Mouse (Mus musculus): ENCODE results near the gene Arfgef2. TPM values are rescaled to one million over a fixed set of nuclear protein-coding genes. Genes with fewer than 3 reads are reported as not detected.

Arfgef2 gene
- polyA plus RNA-seq, 1 experiment from 2014 or later: 4.4 TPM

- Histone ChIP-seq H3K4me1 (peaks cover 11% of the 10 kb centered on the region), H3K9me3 (replicated peaks) (no peaks in the 10 kb centered on the region), H3K9ac (no peak overlapping the region), H3K27me3 (no peaks in the 10 kb centered on the region), H3K4me2 (no peak overlapping the region), H3K27ac (no peak overlapping the region), H3K36me3 (no peaks in the 10 kb centered on the region), H3K4me3 (replicated peaks) (no peak overlapping the region)
- 83% methylated on average over 10 of the region's 10 CpGs for WGBS
- no peak for ATAC-seq (replicated peaks; ENCODE audit: low FRiP score)
Observed at GRCm38 (mm10) chr2:166810821-166811220, 5.4 kb downstream of the Arfgef2 start.

GRCm38 (mm10) chr2:166818463-166819143 is 13.2 kb downstream of the Arfgef2 start:
- H3K9me3 ChIP-seq (replicated peaks): peaks cover 5% of the 10 kb centered on the region; the same call in 1 of the 2 replicates
- 92% methylated on average over 9 of the region's 9 CpGs for WGBS
- no peak for ATAC-seq (replicated peaks; ENCODE audit: low FRiP score)

GRCm38 (mm10) chr2:166819849-166820248 is 14.5 kb downstream of the Arfgef2 start:
- H3K36me3 ChIP-seq: 0 out of 2 replicates have a peak, but pooled peaks cover 5% of the 10 kb centered on the region
- H3K9ac ChIP-seq: no peak overlapping the region
- no peak overlapping the region for H3K4me3 ChIP-seq (replicated peaks)
- ATAC-seq (replicated peaks; ENCODE audit: low FRiP score): no peak
- 81% methylated on average over 8 of the region's 8 CpGs for WGBS
- no peak overlapping the region for H3K27ac ChIP-seq
- peaks cover 5% of the 10 kb centered on the region; the same call in 1 of the 2 replicates for H3K9me3 ChIP-seq (replicated peaks)
- H3K4me1 ChIP-seq: peaks cover 20% of the 10 kb centered on the region
- H3K4me2 ChIP-seq: no peak overlapping the region
- no peaks in the 10 kb centered on the region for H3K27me3 ChIP-seq

More at GRCm38 (mm10) chr2:166818463-166819143, 13.2 kb downstream of the Arfgef2 start:
- Histone ChIP-seq H3K27me3 (no peaks in the 10 kb centered on the region), H3K4me2 (no peak overlapping the region), H3K27ac (no peak overlapping the region), H3K9ac (no peak overlapping the region), H3K4me3 (replicated peaks) (no peak overlapping the region), H3K36me3 (0 out of 2 replicates have a peak, but pooled peaks cover 5% of the 10 kb centered on the region), H3K4me1 (peaks cover 20% of the 10 kb centered on the region)

- 0 out of 2 replicates have a peak, but pooled peaks cover 5% of the 10 kb centered on the region for H3K36me3 ChIP-seq
- H3K4me3 ChIP-seq (replicated peaks): no peak overlapping the region
- peaks cover 5% of the 10 kb centered on the region; the same call in 1 of the 2 replicates for H3K9me3 ChIP-seq (replicated peaks)
- H3K27me3 ChIP-seq: no peaks in the 10 kb centered on the region
- no peak overlapping the region for H3K4me2 ChIP-seq
- H3K27ac ChIP-seq: no peak overlapping the region
- H3K4me1 ChIP-seq: peaks cover 20% of the 10 kb centered on the region
- 40% methylated on average over 2 of the region's 2 CpGs for WGBS
- ATAC-seq (replicated peaks; ENCODE audit: low FRiP score): no peak
- H3K9ac ChIP-seq: no peak overlapping the region
Observed at GRCm38 (mm10) chr2:166820844-166821243, 15.5 kb downstream of the Arfgef2 start.

- H3K27ac ChIP-seq: no peak overlapping the region
- 0 out of 2 replicates have a peak, but pooled peaks cover 5% of the 10 kb centered on the region for H3K36me3 ChIP-seq
- H3K27me3 ChIP-seq: no peaks in the 10 kb centered on the region
- H3K4me2 ChIP-seq: no peak overlapping the region
- ATAC-seq (replicated peaks; ENCODE audit: low FRiP score): no peak
- no peak overlapping the region for H3K4me3 ChIP-seq (replicated peaks)
- no peak overlapping the region for H3K9ac ChIP-seq
- 53% methylated on average over 3 of the region's 3 CpGs for WGBS
- H3K4me1 ChIP-seq: peaks cover 20% of the 10 kb centered on the region
- peaks cover 5% of the 10 kb centered on the region; the same call in 1 of the 2 replicates for H3K9me3 ChIP-seq (replicated peaks)
Observed at GRCm38 (mm10) chr2:166821406-166821805, 16.0 kb downstream of the Arfgef2 start.

GRCm38 (mm10) chr2:166822119-166822826 is 16.9 kb downstream of the Arfgef2 start:
- H3K27ac ChIP-seq: no peak overlapping the region
- H3K4me2 ChIP-seq: no peak overlapping the region
- peaks cover 20% of the 10 kb centered on the region for H3K4me1 ChIP-seq
- peaks cover 4% of the 10 kb centered on the region; the same call in 1 of the 2 replicates for H3K9me3 ChIP-seq (replicated peaks)
- no peak for ATAC-seq (replicated peaks; ENCODE audit: low FRiP score)
- no peak overlapping the region for H3K9ac ChIP-seq
- 70% methylated on average over 10 of the region's 10 CpGs for whole genome bisulfite sequencing
- H3K27me3 ChIP-seq: no peaks in the 10 kb centered on the region
- 0 out of 2 replicates have a peak, but pooled peaks cover 5% of the 10 kb centered on the region for H3K36me3 ChIP-seq
- H3K4me3 ChIP-seq (replicated peaks): no peak overlapping the region

- Histone ChIP-seq H3K9me3 (replicated peaks) (no peaks in the 10 kb centered on the region), H3K27ac (no peak overlapping the region), H3K9ac (no peak overlapping the region), H3K4me2 (no peak overlapping the region), H3K27me3 (no peaks in the 10 kb centered on the region), H3K4me3 (replicated peaks) (no peak overlapping the region), H3K36me3 (no peaks in the 10 kb centered on the region), H3K4me1 (peaks cover 20% of the 10 kb centered on the region)
- no peak for ATAC-seq (replicated peaks; ENCODE audit: low FRiP score)
- WGBS: 84% methylated on average over 2 of the region's 2 CpGs
Observed at GRCm38 (mm10) chr2:166822901-166823300, 17.5 kb downstream of the Arfgef2 start.

GRCm38 (mm10) chr2:166824386-166824785 is 19.0 kb downstream of the Arfgef2 start:
- Histone ChIP-seq H3K4me2 (no peak overlapping the region), H3K9me3 (replicated peaks) (no peaks in the 10 kb centered on the region), H3K9ac (no peak overlapping the region), H3K27me3 (no peaks in the 10 kb centered on the region), H3K27ac (no peak overlapping the region), H3K36me3 (no peaks in the 10 kb centered on the region), H3K4me1 (peaks cover 20% of the 10 kb centered on the region), H3K4me3 (replicated peaks) (no peak overlapping the region)
- no peak for ATAC-seq (replicated peaks; ENCODE audit: low FRiP score)
- 93% methylated on average over 5 of the region's 5 CpGs for whole genome bisulfite sequencing

- Histone ChIP-seq H3K4me3 (replicated peaks) (no peak overlapping the region), H3K9ac (no peak overlapping the region), H3K4me2 (no peak overlapping the region), H3K9me3 (replicated peaks) (no peaks in the 10 kb centered on the region), H3K4me1 (peaks cover 20% of the 10 kb centered on the region), H3K27me3 (no peaks in the 10 kb centered on the region), H3K36me3 (no peaks in the 10 kb centered on the region), H3K27ac (no peak overlapping the region)
- WGBS: 71% methylated on average over 5 of the region's 5 CpGs
- no peak for ATAC-seq (replicated peaks; ENCODE audit: low FRiP score)
Observed at GRCm38 (mm10) chr2:166824998-166825397, 19.6 kb downstream of the Arfgef2 start.

GRCm38 (mm10) chr2:166826491-166827224 is 21.3 kb downstream of the Arfgef2 start:
- no peaks in the 10 kb centered on the region for H3K9me3 ChIP-seq (replicated peaks)
- H3K4me2 ChIP-seq: no peak overlapping the region
- WGBS: 91% methylated on average over 8 of the region's 8 CpGs
- H3K36me3 ChIP-seq: no peaks in the 10 kb centered on the region
- no peak for ATAC-seq (replicated peaks; ENCODE audit: low FRiP score)
- no peaks in the 10 kb centered on the region for H3K27me3 ChIP-seq
- no peak overlapping the region for H3K4me3 ChIP-seq (replicated peaks)
- no peak overlapping the region for H3K9ac ChIP-seq
- H3K27ac ChIP-seq: no peak overlapping the region
- H3K4me1 ChIP-seq: peaks cover 5% of the 10 kb centered on the region; the same call in 1 of the 2 replicates

GRCm38 (mm10) chr2:166828306-166828705 is 22.9 kb downstream of the Arfgef2 start:
- Histone ChIP-seq H3K36me3 (no peaks in the 10 kb centered on the region), H3K4me2 (no peak overlapping the region), H3K27me3 (no peaks in the 10 kb centered on the region), H3K4me3 (replicated peaks) (no peak overlapping the region), H3K9ac (no peak overlapping the region), H3K9me3 (replicated peaks) (no peaks in the 10 kb centered on the region), H3K4me1 (no peaks in the 10 kb centered on the region), H3K27ac (no peak overlapping the region)
- WGBS: 91% methylated on average over 12 of the region's 12 CpGs
- ATAC-seq (replicated peaks; ENCODE audit: low FRiP score): no peak

- H3K27ac ChIP-seq: no peak overlapping the region
- no peaks in the 10 kb centered on the region for H3K9me3 ChIP-seq (replicated peaks)
- H3K36me3 ChIP-seq: peaks cover 9% of the 10 kb centered on the region
- WGBS: 66% methylated on average over 5 of the region's 5 CpGs
- H3K4me1 ChIP-seq: no peaks in the 10 kb centered on the region
- H3K27me3 ChIP-seq: no peaks in the 10 kb centered on the region
- no peak overlapping the region for H3K9ac ChIP-seq
- H3K4me3 ChIP-seq (replicated peaks): no peak overlapping the region
- ATAC-seq (replicated peaks; ENCODE audit: low FRiP score): no peak
- H3K4me2 ChIP-seq: no peak overlapping the region
Observed at GRCm38 (mm10) chr2:166830350-166830749, 25.0 kb downstream of the Arfgef2 start.

Measured in kidney, embryonic 15.5 days (tissue).